Mouse (Mus musculus) gastrocnemius, postnatal 36 days (tissue): Measurements from ENCODE around the gene Dpysl5. TPM values are rescaled to one million over a fixed set of nuclear protein-coding genes. Genes with fewer than 3 reads are reported as not detected.

Source experiments
- DNase-seq, 2 experiments: peaks; one replicate each; pipeline ENCODE4 v3.0.0; 2022
- intact Hi-C: fragments of 180-260 bp; cut with DNase I; formaldehyde crosslinking; loops from one replicate; pipeline ENCODE4 v1.15.1; 2025
- total RNA-seq, 2 experiments: library from RNA; stranded (reverse); gene quantifications; 2 replicates each; pipeline ENCODE4 v1.2.3; 2021

Dpysl5 gene
- total RNA-seq, 2 experiments from 2014 or later = 1.4 to 2.2 TPM

- intact Hi-C loops = no loop called here
- DNase-seq = peak; percentile 34 to 61
Observed at GRCm38 (mm10) chr5:30753128-30753527, 41.8 kb downstream of the Dpysl5 start.

GRCm38 (mm10) chr5:30755215-30755614, 43.9 kb downstream of the Dpysl5 start:
- no peak for DNase-seq
- intact Hi-C loops = no loop called here

- DNase-seq = no peak
- intact Hi-C loops = no loop called here
Observed at GRCm38 (mm10) chr5:30762815-30763510, 51.6 kb downstream of the Dpysl5 start.

- no peak for DNase-seq
- intact Hi-C loops = no loop called here
Observed at GRCm38 (mm10) chr5:30763511-30763830, 52.1 kb downstream of the Dpysl5 start.

GRCm38 (mm10) chr5:30765596-30766370, 54.4 kb downstream of the Dpysl5 start:
- no peak for DNase-seq
- intact Hi-C loops = no loop called here

- intact Hi-C loops = no loop called here
Observed at GRCm38 (mm10) chr5:30768082-30768481, 56.7 kb downstream of the Dpysl5 start.

GRCm38 (mm10) chr5:30768598-30768997, 57.2 kb downstream of the Dpysl5 start:
- intact Hi-C loops = no loop called here
- DNase-seq = peak in 1 of 2 experiments; percentile 26

More at GRCm38 (mm10) chr5:30768082-30768481, 56.7 kb downstream of the Dpysl5 start:
- DNase-seq = no peak

- DNase-seq = no peak
- intact Hi-C loops = no loop called here
Observed at GRCm38 (mm10) chr5:30769075-30769474, 57.7 kb downstream of the Dpysl5 start.

- peak; percentile 72 to 80 for DNase-seq
- intact Hi-C loops = loop anchor here (2.0 kb wide), 1 partner anchor 64 kb away; the partner anchor contains the start of gene Dpysl5
Observed at GRCm38 (mm10) chr5:30774601-30775371, 63.4 kb downstream of the Dpysl5 start.

- intact Hi-C loops = no loop called here
Observed at GRCm38 (mm10) chr5:30780699-30781098, 69.3 kb downstream of the Dpysl5 start.

GRCm38 (mm10) chr5:30781147-30781546, 69.8 kb downstream of the Dpysl5 start:
- no peak for DNase-seq
- intact Hi-C loops = no loop called here

More at GRCm38 (mm10) chr5:30780699-30781098, 69.3 kb downstream of the Dpysl5 start:
- no peak for DNase-seq

- DNase-seq = no peak
- intact Hi-C loops = no loop called here
Observed at GRCm38 (mm10) chr5:30787381-30787780, 76.0 kb downstream of the Dpysl5 start.

- intact Hi-C loops = no loop called here
- no peak for DNase-seq
Observed at GRCm38 (mm10) chr5:30790047-30790446, 78.7 kb downstream of the Dpysl5 start.

GRCm38 (mm10) chr5:30796125-30796524, 84.8 kb downstream of the Dpysl5 start:
- peak; percentile 75 to 81 for DNase-seq
- intact Hi-C loops = loop anchor here (1.0 kb wide), 1 partner anchor 87 kb away; no protein-coding TSS in a partner anchor

GRCm38 (mm10) chr5:30797482-30797881, 86.1 kb downstream of the Dpysl5 start:
- DNase-seq = no peak
- intact Hi-C loops = no loop called here

- intact Hi-C loops = no loop called here
- DNase-seq = no peak
Observed at GRCm38 (mm10) chr5:30797982-30798381, 86.6 kb downstream of the Dpysl5 start.

GRCm38 (mm10) chr5:30798965-30799364, 87.6 kb downstream of the Dpysl5 start:
- intact Hi-C loops = no loop called here
- DNase-seq = no peak

- no peak for DNase-seq
- intact Hi-C loops = loop anchor here (5.0 kb wide), 1 partner anchor 204 kb away; no protein-coding TSS in a partner anchor
Observed at GRCm38 (mm10) chr5:30802724-30803467, 91.5 kb downstream of the Dpysl5 start.

GRCm38 (mm10) chr5:30806106-30806505, 94.7 kb downstream of the Dpysl5 start:
- peak; percentile 66 to 87 for DNase-seq
- intact Hi-C loops = loop anchor here (1.0 to 2.0 kb wide), 2 partner anchors 49 to 109 kb away; no protein-coding TSS in a partner anchor
